Mouse (Mus musculus): ENCODE measurements around the gene Ecsit.
"Not testable (repeated sequence)": the region's sequence is repeated elsewhere in the genome, so short reads cannot be mapped to it uniquely, and the experiment has no call there.

Gene Ecsit

DNA sequence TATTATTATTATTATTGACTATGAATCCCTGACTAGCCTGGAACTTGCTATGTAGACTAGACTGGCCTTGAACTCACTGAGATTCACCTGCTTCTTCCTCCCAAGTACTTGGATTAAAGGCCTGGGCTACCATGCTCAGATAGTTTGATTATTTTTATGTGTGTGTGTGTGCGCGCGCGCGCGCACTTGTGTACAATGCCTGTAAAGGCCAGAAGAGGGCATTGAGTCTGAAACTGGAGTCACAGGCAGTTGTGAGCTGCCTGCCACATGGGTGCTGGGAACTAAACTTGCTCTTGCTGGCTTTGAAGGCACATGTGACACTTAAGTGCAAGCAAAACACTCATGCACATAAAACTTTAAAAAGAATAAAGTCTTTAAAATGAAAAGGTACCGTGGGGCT, 4.0 kb upstream of the Ecsit start:
- DNase-seq (ENCODE audit: low spot score) = no peak

GRCm38 (mm10) chr9:22087034-22087618, 1.9 kb upstream of the Ecsit start:
- DNase-seq (ENCODE audit: low spot score) = no peak

GRCm38 (mm10) chr9:22086012-22086411, 774 bp upstream of the Ecsit start:
- DNase-seq (ENCODE audit: low spot score) = no peak

- DNase-seq (ENCODE audit: low spot score) = no peak
These were observed 594 bp downstream of the Ecsit start for GRCm38 (mm10) chr9:22084667-22085021.

DNA sequence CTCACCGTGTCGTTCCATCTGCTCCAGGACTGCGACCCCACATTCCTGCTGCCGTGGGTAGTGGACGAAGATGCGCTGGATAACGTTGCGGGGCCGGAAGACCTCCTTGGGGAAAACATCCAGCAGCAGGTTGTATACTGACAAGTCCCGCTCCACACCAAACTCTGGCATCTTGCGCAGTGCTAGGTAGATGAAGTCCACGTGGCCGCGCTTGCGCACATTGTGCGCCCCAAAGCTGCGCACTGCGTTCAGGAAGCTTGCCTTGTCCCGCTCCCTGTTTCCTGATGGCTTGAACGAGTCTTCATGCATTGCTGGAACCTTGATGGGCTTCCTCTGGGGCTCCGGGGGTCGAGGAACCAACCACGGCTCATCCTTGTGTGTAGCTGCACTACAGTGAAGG, 9.0 kb downstream of the Ecsit start:
- DNase-seq (ENCODE audit: low spot score) = no peak

DNA sequence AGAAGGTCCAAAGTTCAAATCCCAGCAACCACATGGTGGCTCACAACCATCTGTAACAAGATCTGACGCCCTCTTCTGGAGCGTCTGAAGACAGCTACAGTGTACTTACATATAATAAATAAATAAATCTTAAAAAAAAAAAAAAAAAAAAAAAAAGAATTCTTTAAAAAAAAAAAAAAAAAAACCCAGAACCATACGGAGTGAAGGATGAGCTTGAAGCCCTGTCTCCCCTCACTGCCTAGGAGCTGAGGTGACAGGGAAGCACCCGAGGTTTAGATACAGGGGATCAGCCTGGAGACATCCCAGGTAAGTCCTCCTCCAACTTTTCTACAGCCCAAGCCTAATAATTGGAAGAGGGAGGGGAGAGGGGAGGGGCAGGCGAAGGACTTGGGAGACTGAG, 9.5 kb downstream of the Ecsit start:
- DNase-seq (ENCODE audit: low spot score) = not testable (repeated sequence)

DNA sequence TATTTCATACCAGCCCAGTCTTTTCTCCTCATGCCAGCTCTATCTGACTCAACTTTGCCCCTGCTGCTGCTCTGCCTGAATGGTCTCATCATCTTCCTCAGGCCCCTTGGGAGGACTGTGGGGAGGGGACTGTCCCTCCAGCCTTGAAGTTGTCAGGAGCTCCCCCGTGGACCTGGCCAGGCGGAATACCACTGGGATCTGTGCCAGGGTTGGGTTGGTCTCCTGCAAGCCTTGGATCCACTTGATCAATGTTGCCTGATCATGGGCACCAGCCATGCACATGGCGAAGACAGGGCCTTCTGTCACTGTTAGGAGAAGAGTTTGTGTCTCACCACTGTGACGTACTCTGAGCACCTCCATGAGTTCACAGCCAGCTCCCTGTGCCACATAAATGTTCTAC, 13.0 kb downstream of the Ecsit start:
- DNase-seq (ENCODE audit: low spot score) = no peak

- DNase-seq (ENCODE audit: low spot score) = peak; percentile 98
These were observed 14.3 kb downstream of the Ecsit start, which contains the start of the genes Gm49318 and Zfp653 for GRCm38 (mm10) chr9:22070791-22071573. Gene Gm49318, minus strand, starts transcription at chr9:22071259. Gene Zfp653, minus strand, starts transcription at chr9:22071376.

DNA sequence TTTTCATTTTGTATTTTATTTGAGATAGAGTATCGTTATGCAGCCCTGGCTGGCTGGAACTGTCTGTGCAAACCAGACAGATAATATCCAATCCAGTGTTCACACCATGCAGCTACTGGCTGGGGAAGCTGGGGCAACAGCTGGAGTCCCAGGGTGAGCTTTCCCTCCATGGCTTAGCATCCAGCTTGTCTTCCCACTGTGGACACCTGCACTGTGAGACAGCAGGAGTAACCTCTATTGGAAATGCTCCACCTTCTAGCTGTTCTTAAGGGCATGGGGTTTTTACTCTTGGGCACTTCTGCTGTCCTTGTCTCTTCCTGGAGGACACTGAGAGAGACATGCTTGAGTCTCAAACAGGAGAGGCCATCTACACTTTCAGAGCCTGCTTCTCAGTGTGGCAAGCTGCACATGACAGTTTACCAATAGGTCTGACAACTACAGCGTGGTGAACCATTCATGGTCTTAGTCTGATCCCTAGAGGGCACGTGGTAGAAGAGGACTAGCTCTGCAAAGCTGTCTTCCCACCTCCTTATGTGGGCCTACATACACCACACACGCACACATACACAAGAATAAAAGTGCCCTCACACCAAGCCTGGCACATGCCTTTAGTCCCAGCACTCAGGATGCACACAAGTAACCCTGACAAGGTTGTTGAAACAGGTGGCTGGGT, 15.2 kb downstream of the Ecsit start:
- DNase-seq (ENCODE audit: low spot score) = no peak

DNA sequence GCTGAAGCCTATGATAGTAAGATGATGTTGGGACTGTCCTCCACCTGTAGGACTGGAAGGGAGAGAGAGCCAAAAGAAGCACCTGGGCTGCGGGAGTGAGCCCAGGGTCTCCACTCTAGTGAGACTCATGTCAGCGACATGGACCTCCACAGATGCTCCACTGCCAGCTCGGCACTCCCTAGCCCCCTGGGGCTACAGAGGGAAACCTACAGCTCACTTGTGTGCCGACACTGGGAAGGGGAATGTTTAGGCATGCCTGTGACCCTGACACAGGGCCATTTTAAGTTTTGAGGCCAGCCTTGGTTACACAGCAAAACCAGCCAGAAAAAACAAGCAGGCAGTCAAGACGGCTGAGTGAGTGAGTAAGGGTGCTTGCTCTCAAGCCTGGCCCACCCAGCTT, 18.0 kb downstream of the Ecsit start:
- no peak for DNase-seq (ENCODE audit: low spot score)

DNA sequence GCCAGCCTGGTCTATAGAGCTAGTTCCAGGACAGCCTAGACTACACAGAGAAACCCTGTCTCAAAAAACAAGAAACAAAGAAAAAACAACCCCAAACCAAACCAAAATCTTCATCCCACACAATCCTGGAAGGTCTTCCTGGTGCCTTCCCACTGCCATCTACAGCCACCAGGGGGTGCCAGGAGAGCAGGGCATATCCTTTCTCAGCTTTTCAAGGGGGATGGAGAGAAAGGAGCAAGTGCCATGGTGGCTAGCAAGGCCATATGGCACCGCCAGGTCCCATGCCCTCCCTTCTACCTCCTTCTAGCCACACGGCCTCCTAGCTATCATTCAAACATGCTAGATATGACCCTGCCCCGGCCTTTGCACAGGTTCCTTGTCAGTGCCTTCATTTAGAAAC, 18.8 kb downstream of the Ecsit start:
- DNase-seq (ENCODE audit: low spot score) = peak; percentile 57

- DNase-seq (ENCODE audit: low spot score) = no peak
These were observed 19.6 kb downstream of the Ecsit start for GRCm38 (mm10) chr9:22065642-22066041.

GRCm38 (mm10) chr9:22064341-22064740, 20.9 kb downstream of the Ecsit start:
- DNase-seq (ENCODE audit: low spot score) = no peak

GRCm38 (mm10) chr9:22061339-22061738, 23.9 kb downstream of the Ecsit start:
- DNase-seq (ENCODE audit: low spot score) = no peak

GRCm38 (mm10) chr9:22058011-22058424, 27.2 kb downstream of the Ecsit start:
- DNase-seq (ENCODE audit: low spot score) = no peak

GRCm38 (mm10) chr9:22057031-22057517, 28.2 kb downstream of the Ecsit start:
- no peak for DNase-seq (ENCODE audit: low spot score)

- no peak for DNase-seq (ENCODE audit: low spot score)
These were observed 28.8 kb downstream of the Ecsit start for GRCm38 (mm10) chr9:22056303-22056910.

GRCm38 (mm10) chr9:22055713-22056112, 29.5 kb downstream of the Ecsit start:
- no peak for DNase-seq (ENCODE audit: low spot score)

- DNase-seq (ENCODE audit: low spot score) = peak; percentile 57
These were observed 30.7 kb downstream of the Ecsit start for GRCm38 (mm10) chr9:22054411-22055076.

DNA sequence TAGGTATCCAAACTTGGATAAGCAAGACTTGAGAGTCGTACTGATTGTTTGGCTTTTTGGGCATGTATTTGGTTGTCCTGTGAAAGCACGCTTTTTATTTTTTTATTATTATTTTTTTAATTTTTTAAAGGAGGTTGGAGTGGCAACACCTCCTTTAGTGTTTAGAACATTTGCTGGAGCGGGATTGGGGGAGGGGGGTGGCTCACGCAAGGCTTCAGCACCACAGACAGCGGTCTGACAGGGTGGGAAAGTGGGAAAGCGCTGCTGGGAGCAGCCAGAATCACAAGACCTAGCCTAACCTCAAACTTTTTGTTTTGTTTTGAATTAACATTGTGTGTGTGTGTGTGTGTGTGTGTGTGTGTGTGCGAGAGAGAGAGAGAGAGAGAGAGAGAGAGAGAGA, 31.6 kb downstream of the Ecsit start:
- DNase-seq (ENCODE audit: low spot score) = no peak

GRCm38 (mm10) chr9:22051958-22052254, 33.3 kb downstream of the Ecsit start, which contains the start of gene Elavl3:
Gene Elavl3, minus strand, starts transcription at chr9:22052023.
- no peak for DNase-seq (ENCODE audit: low spot score)
